Mouse (Mus musculus): Measurements from ENCODE around the gene Ly6g6c. TPM values are rescaled to one million over a fixed set of nuclear protein-coding genes. Genes with fewer than 3 reads are reported as not detected.

Ly6g6c gene
- polyA plus RNA-seq, 1 experiment, result not detected

DNA sequence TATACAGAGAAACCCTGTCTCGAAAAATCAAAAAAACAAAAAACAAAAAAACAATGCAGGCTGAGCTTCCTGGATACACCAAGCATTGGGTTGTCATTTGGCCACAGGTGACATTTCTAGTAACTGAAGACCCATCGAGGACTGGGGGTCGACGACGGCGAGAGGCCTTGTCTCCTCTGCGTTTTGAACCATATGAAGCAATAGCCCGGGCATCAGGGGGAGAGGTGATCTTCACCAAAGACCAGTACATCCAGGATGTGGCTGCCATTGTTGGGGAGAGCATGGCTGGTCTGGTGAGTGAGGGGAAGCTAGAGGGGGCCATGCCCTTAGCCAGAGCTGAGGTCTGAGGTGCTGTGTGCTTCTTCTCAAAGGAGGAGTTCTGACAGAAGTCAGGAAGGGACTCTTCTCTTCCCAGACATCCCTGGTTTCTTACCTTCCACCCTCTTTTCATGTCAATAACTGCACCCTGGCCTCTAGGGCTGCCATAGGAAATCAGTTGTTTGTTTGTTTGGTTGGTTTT, 42.6 kb upstream of the Ly6g6c start:
- TF ChIP-seq POLR2A (IDR thresholded peaks at IDR 0.05; ENCODE audit: borderline replicate concordance, low read depth, low read length), result no peak
- no peak for TF ChIP-seq CTCF (IDR thresholded peaks at IDR 0.05; ENCODE audit: low read depth, low read length)
- Histone ChIP-seq H3K4me3 (ENCODE audit: insufficient read depth, low read length) (no peak overlapping the region), H3K27ac (ENCODE audit: insufficient read depth, low read depth, low read length) (no peak overlapping the region), H3K4me1 (ENCODE audit: control insufficient read depth, insufficient read depth, low read length) (peaks cover 26% of the 10 kb centered on the region)

DNA sequence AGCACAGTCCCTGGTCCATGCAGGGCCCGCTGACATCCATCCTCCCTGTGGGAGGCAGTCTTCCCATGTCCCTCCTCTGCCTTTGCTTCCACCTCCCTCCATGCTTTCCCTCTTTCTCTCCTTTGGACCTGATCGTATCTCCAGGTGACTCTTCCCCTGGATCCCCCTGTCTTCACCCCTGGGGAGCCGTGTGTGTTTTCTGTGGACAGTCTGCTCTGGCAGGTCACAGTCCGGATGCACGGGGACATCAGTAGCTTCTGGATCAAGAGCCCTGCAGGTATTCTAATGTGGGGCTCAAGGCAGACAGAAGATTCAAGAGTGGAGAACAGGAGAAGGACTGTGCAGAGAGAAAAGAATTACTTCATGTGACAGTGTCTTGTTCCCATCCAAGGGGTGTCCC, 42.0 kb upstream of the Ly6g6c start:
- Histone ChIP-seq H3K4me3 (ENCODE audit: insufficient read depth, low read length) (no peak overlapping the region), H3K4me1 (ENCODE audit: control insufficient read depth, insufficient read depth, low read length) (peaks cover 26% of the 10 kb centered on the region), H3K27ac (ENCODE audit: insufficient read depth, low read depth, low read length) (no peak overlapping the region)
- TF ChIP-seq POLR2A (IDR thresholded peaks at IDR 0.05; ENCODE audit: borderline replicate concordance, low read depth, low read length), result no peak

DNA sequence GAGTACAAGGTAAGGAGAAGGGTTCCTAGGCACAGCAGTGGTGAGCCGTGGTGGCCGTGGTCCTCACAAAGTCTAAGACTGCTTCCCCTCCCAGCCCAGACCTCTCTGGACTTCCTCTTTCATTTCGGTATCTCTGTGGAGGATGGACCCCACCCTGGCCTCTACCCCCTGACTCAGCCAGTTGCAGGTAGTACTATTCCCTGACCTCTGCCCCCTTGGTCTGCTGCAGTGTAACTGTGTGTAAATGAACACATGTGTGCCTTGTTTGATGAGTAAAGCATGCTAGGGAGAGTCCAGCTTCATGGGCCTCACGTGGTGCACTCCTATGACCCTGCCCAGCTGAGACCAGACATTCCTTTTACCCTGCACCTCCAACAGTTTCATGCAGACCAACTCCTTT, 41.4 kb upstream of the Ly6g6c start:
- TF ChIP-seq POLR2A (IDR thresholded peaks at IDR 0.05; ENCODE audit: borderline replicate concordance, low read depth, low read length) (no peak), CTCF (IDR thresholded peaks at IDR 0.05; ENCODE audit: low read depth, low read length) (no peak)

GRCm38 (mm10) chr17:35024261-35024660, 40.9 kb upstream of the Ly6g6c start:
- no peak overlapping the region for H3K4me3 ChIP-seq (ENCODE audit: insufficient read depth, low read length)
- H3K27ac ChIP-seq (ENCODE audit: insufficient read depth, low read depth, low read length), result no peak overlapping the region
- peaks cover 26% of the 10 kb centered on the region for H3K4me1 ChIP-seq (ENCODE audit: control insufficient read depth, insufficient read depth, low read length)
- TF ChIP-seq POLR2A (IDR thresholded peaks at IDR 0.05; ENCODE audit: borderline replicate concordance, low read depth, low read length) (no peak), CTCF (IDR thresholded peaks at IDR 0.05; ENCODE audit: low read depth, low read length) (no peak)

More for the DNA sequence above, 41.4 kb upstream of the Ly6g6c start:
- Histone ChIP-seq H3K4me1 (ENCODE audit: control insufficient read depth, insufficient read depth, low read length) (peaks cover 26% of the 10 kb centered on the region), H3K4me3 (ENCODE audit: insufficient read depth, low read length) (peak overlapping the region; percentile 35; the same call in 1 of the 2 replicates), H3K27ac (ENCODE audit: insufficient read depth, low read depth, low read length) (no peak overlapping the region)

- no peak overlapping the region for H3K4me3 ChIP-seq (ENCODE audit: insufficient read depth, low read length)
- peaks cover 26% of the 10 kb centered on the region for H3K4me1 ChIP-seq (ENCODE audit: control insufficient read depth, insufficient read depth, low read length)
- TF ChIP-seq CTCF (IDR thresholded peaks at IDR 0.05; ENCODE audit: low read depth, low read length) (no peak), POLR2A (IDR thresholded peaks at IDR 0.05; ENCODE audit: borderline replicate concordance, low read depth, low read length) (no peak)
- H3K27ac ChIP-seq (ENCODE audit: insufficient read depth, low read depth, low read length), result no peak overlapping the region
Observed at GRCm38 (mm10) chr17:35024691-35025488, 40.3 kb upstream of the Ly6g6c start.

GRCm38 (mm10) chr17:35026206-35026605, 39.0 kb upstream of the Ly6g6c start:
- Histone ChIP-seq H3K4me3 (ENCODE audit: insufficient read depth, low read length) (no peak overlapping the region), H3K4me1 (ENCODE audit: control insufficient read depth, insufficient read depth, low read length) (peaks cover 29% of the 10 kb centered on the region)
- no peak for TF ChIP-seq POLR2A (IDR thresholded peaks at IDR 0.05; ENCODE audit: borderline replicate concordance, low read depth, low read length)
- TF ChIP-seq CTCF (IDR thresholded peaks at IDR 0.05; ENCODE audit: low read depth, low read length), result no peak

GRCm38 (mm10) chr17:35027277-35028068, 37.7 kb upstream of the Ly6g6c start, which contains the start of gene Sapcd1:
Sapcd1 (minus strand) TSS chr17:35028016.
- TF ChIP-seq POLR2A (IDR thresholded peaks at IDR 0.05; ENCODE audit: borderline replicate concordance, low read depth, low read length), result no peak
- no peak for TF ChIP-seq CTCF (IDR thresholded peaks at IDR 0.05; ENCODE audit: low read depth, low read length)
- Histone ChIP-seq H3K4me1 (ENCODE audit: control insufficient read depth, insufficient read depth, low read length) (peaks cover 29% of the 10 kb centered on the region), H3K27ac (ENCODE audit: insufficient read depth, low read depth, low read length) (no peak within 1 kb of the TSS), H3K4me3 (ENCODE audit: insufficient read depth, low read length) (no peak within 1 kb of the TSS)

More at GRCm38 (mm10) chr17:35026206-35026605, 39.0 kb upstream of the Ly6g6c start:
- H3K27ac ChIP-seq (ENCODE audit: insufficient read depth, low read depth, low read length), result no peak overlapping the region

DNA sequence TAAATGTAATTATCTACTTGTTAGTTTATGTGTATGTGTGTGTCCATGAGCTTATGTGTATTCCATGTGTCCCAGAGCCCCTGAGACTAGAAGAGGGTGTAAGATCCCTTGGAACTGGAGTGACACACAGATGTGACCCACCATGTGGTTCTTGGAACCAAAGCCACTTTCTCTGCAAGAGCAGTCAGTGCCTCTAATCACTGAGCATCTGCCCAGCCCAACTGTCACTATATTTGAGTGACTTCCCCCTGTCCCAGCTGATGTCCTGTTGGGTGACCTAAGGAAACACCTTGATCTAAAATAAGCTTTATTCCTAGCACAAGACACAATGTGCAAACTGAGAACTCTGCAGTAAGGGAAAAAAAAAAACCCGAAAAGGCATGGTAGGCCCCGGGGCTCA, 36.9 kb upstream of the Ly6g6c start:
- Histone ChIP-seq H3K27ac (ENCODE audit: insufficient read depth, low read depth, low read length) (no peak overlapping the region), H3K4me3 (ENCODE audit: insufficient read depth, low read length) (no peak overlapping the region), H3K4me1 (ENCODE audit: control insufficient read depth, insufficient read depth, low read length) (peaks cover 29% of the 10 kb centered on the region)
- TF ChIP-seq POLR2A (IDR thresholded peaks at IDR 0.05; ENCODE audit: borderline replicate concordance, low read depth, low read length), result no peak

DNA sequence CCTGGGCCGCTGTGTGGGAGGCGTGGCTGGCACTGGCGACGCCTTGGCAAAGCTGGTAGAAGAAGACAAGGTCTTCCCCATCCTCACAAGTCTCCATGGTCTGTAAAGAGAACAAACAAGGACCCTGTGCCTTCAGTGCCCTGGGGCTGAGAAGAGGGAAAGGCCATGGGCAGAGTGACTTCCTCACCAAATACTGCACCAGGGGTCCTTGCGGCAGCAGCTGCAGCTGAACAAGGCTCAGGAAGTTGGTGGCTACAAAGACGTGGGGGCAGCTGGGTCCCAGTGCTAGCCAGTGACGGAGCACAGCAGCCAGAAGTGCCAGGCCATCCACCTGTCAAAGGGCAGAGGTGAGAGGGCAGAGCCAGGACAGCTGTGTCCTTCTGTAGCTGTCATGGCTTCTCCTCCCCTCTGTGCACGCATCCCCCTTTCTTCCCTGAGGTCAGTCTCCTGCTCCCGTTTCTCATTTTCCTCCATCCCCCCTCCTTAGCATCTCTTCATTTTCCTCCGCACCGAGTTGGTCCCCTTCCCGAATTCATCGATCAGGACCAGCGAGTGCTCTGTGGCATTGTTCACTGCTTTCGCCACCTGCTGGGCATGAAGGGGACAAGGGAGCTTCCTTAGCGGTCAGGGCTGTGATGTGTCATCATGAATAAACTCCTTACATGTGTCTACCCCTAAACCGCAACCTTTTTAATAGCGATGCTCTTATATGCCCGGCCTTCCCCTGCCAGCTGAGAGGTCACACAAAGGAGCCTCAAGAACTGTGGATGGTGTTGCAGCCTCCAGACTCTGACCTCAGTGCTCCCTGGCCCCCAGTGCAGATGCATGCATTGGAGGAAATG, 35.3 kb upstream of the Ly6g6c start:
- no peak overlapping the region for H3K4me3 ChIP-seq (ENCODE audit: insufficient read depth, low read length)
- TF ChIP-seq POLR2A (IDR thresholded peaks at IDR 0.05; ENCODE audit: borderline replicate concordance, low read depth, low read length) (no peak), CTCF (IDR thresholded peaks at IDR 0.05; ENCODE audit: low read depth, low read length) (no peak)
- no peak overlapping the region for H3K27ac ChIP-seq (ENCODE audit: insufficient read depth, low read depth, low read length)
- H3K4me1 ChIP-seq (ENCODE audit: control insufficient read depth, insufficient read depth, low read length), result peaks cover 17% of the 10 kb centered on the region
